Mouse (Mus musculus) hindbrain, embryonic 10.5 days (tissue): ENCODE measurements around the gene Dhps. TPM values are rescaled to one million over a fixed set of nuclear protein-coding genes. Genes with fewer than 3 reads are reported as not detected.
"Not testable (repeated sequence)": the region's sequence is repeated elsewhere in the genome, so short reads cannot be mapped to it uniquely, and the experiment has no call there.

ENCODE experiments used
- DNase-seq: peaks from one replicate; pipeline ENCODE4 v3.0.0-alpha.2; 2017; ENCODE audit warnings: low spot score
- H3K27ac ChIP-seq: fragments of 300-500 bp; sonication (generic); 2 replicates; pipeline ENCODE4 v1.5.1; 2016; ENCODE audit warnings: mild to moderate bottlenecking, moderate library complexity
- H3K27me3 ChIP-seq: fragments of 300-500 bp; sonication (generic); 2 replicates; pipeline ENCODE4 v1.6.1; 2016; ENCODE audit warnings: mild to moderate bottlenecking; ENCODE audit not compliant: poor library complexity, insufficient read depth, severe bottlenecking
- H3K36me3 ChIP-seq: fragments of 300-500 bp; sonication (generic); 2 replicates; pipeline ENCODE4 v1.6.1; 2016; ENCODE audit warnings: mild to moderate bottlenecking, moderate library complexity
- H3K4me1 ChIP-seq: fragments of 300-500 bp; sonication (generic); replicated peaks from 2 replicates; pipeline ENCODE4 v1.6.1; 2016; ENCODE audit warnings: mild to moderate bottlenecking
- H3K4me3 ChIP-seq: fragments of 300-500 bp; sonication (generic); 2 replicates; pipeline ENCODE4 v1.5.1; 2016; ENCODE audit warnings: mild to moderate bottlenecking, moderate library complexity
- H3K9me3 ChIP-seq: fragments of 300-500 bp; sonication (generic); 2 replicates; pipeline ENCODE4 v1.6.1; 2016; ENCODE audit warnings: mild to moderate bottlenecking, moderate library complexity
- WGBS: fragments of 180-500 bp; shearing (Covaris S2); methylation state at CpG from one replicate; pipeline ENCODE4 v1.1.7; 2016; 5-methylcytosine and 5-hydroxymethylcytosine counted together
- polyA plus RNA-seq: library from polyadenylated mRNA; unstranded; fragments of >200 nt; fragmentation: Nextera tagmentation; extraction: Ambion mirVana; gene quantifications from 2 replicates; pipeline ENCODE4 v1.2.1, GENCODE M21; 2016

The Dhps gene
- polyA plus RNA-seq, 1 experiment from 2014 or later = 73.7 TPM

- WGBS = 88% methylated on average over 5 of the region's 5 CpGs
- peak overlapping the region; percentile 95 for H3K27ac ChIP-seq
- H3K36me3 ChIP-seq = peaks cover 51% of the 10 kb centered on the region
- no peaks in the 10 kb centered on the region for H3K27me3 ChIP-seq
- peaks cover 30% of the 10 kb centered on the region for H3K4me1 ChIP-seq
- peak overlapping the region; percentile 88 for H3K4me3 ChIP-seq
- DNase-seq = no peak
- H3K9me3 ChIP-seq = no peaks in the 10 kb centered on the region
Observed at GRCm38 (mm10) chr8:85071041-85071440, 516 bp upstream of the Dhps start.

GRCm38 (mm10) chr8:85072364-85072929 is 890 bp downstream of the Dhps start:
- Histone ChIP-seq H3K36me3 (peaks cover 49% of the 10 kb centered on the region), H3K27ac (peak overlapping the region; percentile 95), H3K27me3 (no peaks in the 10 kb centered on the region), H3K4me1 (peaks cover 30% of the 10 kb centered on the region), H3K4me3 (peak overlapping the region; percentile 88), H3K9me3 (no peaks in the 10 kb centered on the region)
- WGBS = 43% methylated on average over 9 of the region's 9 CpGs
- no peak for DNase-seq

- Histone ChIP-seq H3K36me3 (peaks cover 47% of the 10 kb centered on the region), H3K4me3 (peak overlapping the region; percentile 88), H3K27me3 (no peaks in the 10 kb centered on the region), H3K27ac (no peak overlapping the region), H3K9me3 (no peaks in the 10 kb centered on the region), H3K4me1 (peaks cover 24% of the 10 kb centered on the region)
- WGBS = 93% methylated on average over 15 of the region's 15 CpGs
- no peak for DNase-seq
Observed at GRCm38 (mm10) chr8:85073041-85073612, 1.6 kb downstream of the Dhps start.

- peaks cover 57% of the 10 kb centered on the region for H3K36me3 ChIP-seq
- DNase-seq = no peak
- H3K27ac ChIP-seq = no peak overlapping the region
- H3K27me3 ChIP-seq = no peaks in the 10 kb centered on the region
- 0 out of 2 replicates have a peak overlapping the region, but pooled peaks have one; percentile 88 for H3K4me3 ChIP-seq
- H3K4me1 ChIP-seq = peaks cover 25% of the 10 kb centered on the region
- no peaks in the 10 kb centered on the region for H3K9me3 ChIP-seq
- 87% methylated on average over 10 of the region's 10 CpGs for WGBS
Observed at GRCm38 (mm10) chr8:85074167-85074566, 2.6 kb downstream of the Dhps start.

- DNase-seq = no peak
- Histone ChIP-seq H3K4me1 (peaks cover 29% of the 10 kb centered on the region), H3K36me3 (peaks cover 62% of the 10 kb centered on the region), H3K27ac (no peak overlapping the region), H3K27me3 (no peaks in the 10 kb centered on the region), H3K4me3 (no peak overlapping the region), H3K9me3 (no peaks in the 10 kb centered on the region)
- WGBS = 89% methylated on average over 10 of the region's 10 CpGs
Observed at GRCm38 (mm10) chr8:85074617-85075016, 3.1 kb downstream of the Dhps start.

GRCm38 (mm10) chr8:85076001-85076400 is 4.4 kb downstream of the Dhps start:
- DNase-seq = peak; percentile 24
- H3K4me3 ChIP-seq = no peak overlapping the region
- H3K4me1 ChIP-seq = peaks cover 31% of the 10 kb centered on the region
- WGBS = 78% methylated on average over 9 of the region's 9 CpGs
- H3K27me3 ChIP-seq = no peaks in the 10 kb centered on the region
- no peak overlapping the region for H3K27ac ChIP-seq
- H3K36me3 ChIP-seq = peaks cover 62% of the 10 kb centered on the region
- H3K9me3 ChIP-seq = no peaks in the 10 kb centered on the region

- Histone ChIP-seq H3K27me3 (no peaks in the 10 kb centered on the region), H3K4me3 (no peak overlapping the region), H3K9me3 (no peaks in the 10 kb centered on the region), H3K27ac (no peak overlapping the region), H3K36me3 (peaks cover 62% of the 10 kb centered on the region), H3K4me1 (peaks cover 36% of the 10 kb centered on the region)
- peak; percentile 82 for DNase-seq
- 1% methylated on average over 2 of the region's 2 CpGs for WGBS
Observed at GRCm38 (mm10) chr8:85076993-85077392, 5.4 kb downstream of the Dhps start.

GRCm38 (mm10) chr8:85080214-85080531 is 8.6 kb downstream of the Dhps start:
- Histone ChIP-seq H3K36me3 (peaks cover 44% of the 10 kb centered on the region), H3K27ac (peak overlapping the region; percentile 89), H3K4me1 (peaks cover 45% of the 10 kb centered on the region), H3K27me3 (no peaks in the 10 kb centered on the region), H3K9me3 (no peaks in the 10 kb centered on the region), H3K4me3 (peak overlapping the region; percentile 98)
- under 1% methylated on average over 25 of the region's 25 CpGs for WGBS
- no peak for DNase-seq

- H3K27ac ChIP-seq = peak within 1 kb of the TSS; percentile 89
Observed at GRCm38 (mm10) chr8:85080532-85081215, 9.1 kb downstream of the Dhps start, which contains the start of gene Wdr83os. Gene Wdr83os (plus strand): TSS chr8:85080740.

GRCm38 (mm10) chr8:85081216-85081555 is 9.6 kb downstream of the Dhps start, which contains the start of gene Wdr83:
Gene Wdr83 (minus strand): TSS chr8:85081306.
- H3K4me1 ChIP-seq = peaks cover 45% of the 10 kb centered on the region
- peak within 1 kb of the TSS; percentile 98 for H3K4me3 ChIP-seq
- peak within 1 kb of the TSS; percentile 89 for H3K27ac ChIP-seq
- H3K27me3 ChIP-seq = no peaks in the 10 kb centered on the region
- peak; percentile 53 for DNase-seq
- WGBS = 3% methylated on average over 9 of the region's 9 CpGs
- H3K36me3 ChIP-seq = peaks cover 42% of the 10 kb centered on the region
- H3K9me3 ChIP-seq = no peaks in the 10 kb centered on the region

More at GRCm38 (mm10) chr8:85080532-85081215, 9.1 kb downstream of the Dhps start, which contains the start of gene Wdr83os:
- peaks cover 45% of the 10 kb centered on the region for H3K4me1 ChIP-seq
- peak; percentile 70 for DNase-seq
- peaks cover 44% of the 10 kb centered on the region for H3K36me3 ChIP-seq
- no peaks in the 10 kb centered on the region for H3K9me3 ChIP-seq
- peak within 1 kb of the TSS; percentile 98 for H3K4me3 ChIP-seq
- under 1% methylated on average over 30 of the region's 30 CpGs for WGBS
- H3K27me3 ChIP-seq = no peaks in the 10 kb centered on the region

- DNase-seq, H3K4me3 ChIP-seq, H3K27me3 ChIP-seq, H3K9me3 ChIP-seq, H3K27ac ChIP-seq: not testable (repeated sequence)
- peaks cover 45% of the 10 kb centered on the region for H3K4me1 ChIP-seq
- 93% methylated on average over 4 of the region's 4 CpGs for WGBS
- peaks cover 43% of the 10 kb centered on the region for H3K36me3 ChIP-seq
Observed at GRCm38 (mm10) chr8:85082169-85082568, 10.6 kb downstream of the Dhps start.

GRCm38 (mm10) chr8:85083108-85083813 is 11.7 kb downstream of the Dhps start, which contains the start of gene Man2b1:
Gene Man2b1 (plus strand): TSS chr8:85083270.
- H3K27me3 ChIP-seq = no peaks in the 10 kb centered on the region
- peak within 1 kb of the TSS; percentile 70 for H3K4me3 ChIP-seq
- peaks cover 46% of the 10 kb centered on the region for H3K36me3 ChIP-seq
- peaks cover 45% of the 10 kb centered on the region for H3K4me1 ChIP-seq
- no peaks in the 10 kb centered on the region for H3K9me3 ChIP-seq
- peak within 1 kb of the TSS; percentile 83 for H3K27ac ChIP-seq
- 2% methylated on average over 30 of the region's 30 CpGs for WGBS
- peak; percentile 75 for DNase-seq
